Mouse (Mus musculus) embryonic facial prominence, embryonic 10.5 days (tissue): ENCODE data around the gene Shoc2. TPM values are rescaled to one million over a fixed set of nuclear protein-coding genes. Genes with fewer than 3 reads are reported as not detected.

Source experiments
- DNase-seq: peaks from one replicate; pipeline ENCODE4 v3.0.0-alpha.2; 2017; ENCODE audit warnings: low spot score
- H3K27ac ChIP-seq: fragments of 300-500 bp; sonication (generic); replicated peaks from 2 replicates; pipeline ENCODE4 v1.5.1; 2016; ENCODE audit warnings: mild to moderate bottlenecking
- H3K27me3 ChIP-seq: fragments of 300-500 bp; sonication (generic); replicated peaks from 2 replicates; pipeline ENCODE4 v1.6.1; 2016; ENCODE audit warnings: low read depth, mild to moderate bottlenecking; ENCODE audit not compliant: poor library complexity, severe bottlenecking
- H3K36me3 ChIP-seq: fragments of 300-500 bp; sonication (generic); replicated peaks from 2 replicates; pipeline ENCODE4 v1.6.1; 2016; ENCODE audit warnings: mild to moderate bottlenecking, moderate library complexity
- H3K4me1 ChIP-seq: fragments of 300-500 bp; sonication (generic); 2 replicates; pipeline ENCODE4 v1.6.1; 2016
- H3K4me3 ChIP-seq: fragments of 300-500 bp; sonication (generic); 2 replicates; pipeline ENCODE4 v1.5.1; 2016; ENCODE audit warnings: mild to moderate bottlenecking, moderate library complexity
- H3K9me3 ChIP-seq: fragments of 300-500 bp; sonication (generic); 2 replicates; pipeline ENCODE4 v1.6.1; 2016; ENCODE audit warnings: mild to moderate bottlenecking
- WGBS: fragments of 180-500 bp; shearing (Covaris S2); methylation state at CpG from one replicate; pipeline ENCODE4 v1.1.7; 2016; 5-methylcytosine and 5-hydroxymethylcytosine counted together
- polyA plus RNA-seq: library from polyadenylated mRNA; unstranded; fragments of >200 nt; fragmentation: Nextera tagmentation; extraction: Ambion mirVana; gene quantifications from 2 replicates; pipeline ENCODE4 v1.2.1, GENCODE M21; 2016

Gene Shoc2
- polyA plus RNA-seq, result 62.7 and 65.9 TPM in 2 replicates

- peak within 1 kb of the TSS; percentile 98 for H3K27ac ChIP-seq
- peak; percentile 99 for DNase-seq
- H3K9me3 ChIP-seq, result no peaks in the 10 kb centered on the region
- WGBS, result under 1% methylated on average over 62 of the region's 62 CpGs
- peak within 1 kb of the TSS; percentile 92 for H3K4me3 ChIP-seq
- peaks cover 8% of the 10 kb centered on the region for H3K36me3 ChIP-seq
- peaks cover 19% of the 10 kb centered on the region for H3K4me1 ChIP-seq
- no peaks in the 10 kb centered on the region for H3K27me3 ChIP-seq
Measured at GRCm38 (mm10) chr19:53943802-53944785, at the start of gene Shoc2, which contains the start of gene Bbip1. Gene Shoc2 (plus strand): TSS chr19:53944306. Gene Bbip1 (minus strand): TSS chr19:53944627.

- Histone ChIP-seq H3K4me3 (no peak overlapping the region), H3K27me3 (no peaks in the 10 kb centered on the region), H3K4me1 (peaks cover 25% of the 10 kb centered on the region), H3K36me3 (no peaks in the 10 kb centered on the region), H3K9me3 (no peaks in the 10 kb centered on the region), H3K27ac (no peak overlapping the region; the same call in 1 of the 2 replicates)
- no peak for DNase-seq
- WGBS, result 79% methylated on average over 12 of the region's 12 CpGs
Measured at GRCm38 (mm10) chr19:53894538-53895121, 49.5 kb upstream of the Shoc2 start.

- no peak for DNase-seq
- no peaks in the 10 kb centered on the region for H3K9me3 ChIP-seq
- WGBS, result 82% methylated on average over 5 of the region's 5 CpGs
Measured at GRCm38 (mm10) chr19:53898046-53898445, 46.1 kb upstream of the Shoc2 start.

GRCm38 (mm10) chr19:53898498-53898897 lies 45.6 kb upstream of the Shoc2 start:
- Histone ChIP-seq H3K4me3 (no peak overlapping the region), H3K36me3 (no peaks in the 10 kb centered on the region), H3K27me3 (no peaks in the 10 kb centered on the region), H3K9me3 (no peaks in the 10 kb centered on the region), H3K27ac (no peak overlapping the region), H3K4me1 (peaks cover 23% of the 10 kb centered on the region)
- 79% methylated on average over 4 of the region's 4 CpGs for WGBS
- DNase-seq, result no peak

More at GRCm38 (mm10) chr19:53898046-53898445, 46.1 kb upstream of the Shoc2 start:
- Histone ChIP-seq H3K4me1 (peaks cover 25% of the 10 kb centered on the region), H3K27ac (no peak overlapping the region), H3K4me3 (no peak overlapping the region), H3K27me3 (no peaks in the 10 kb centered on the region), H3K36me3 (no peaks in the 10 kb centered on the region)

- H3K27me3 ChIP-seq, result no peaks in the 10 kb centered on the region
- WGBS, result 88% methylated on average over 25 of the region's 25 CpGs
Measured at GRCm38 (mm10) chr19:53898970-53899900, 44.9 kb upstream of the Shoc2 start.

GRCm38 (mm10) chr19:53899941-53900610 lies 44.0 kb upstream of the Shoc2 start:
- H3K4me3 ChIP-seq, result no peak overlapping the region
- no peaks in the 10 kb centered on the region for H3K36me3 ChIP-seq
- no peak for DNase-seq
- H3K9me3 ChIP-seq, result no peaks in the 10 kb centered on the region
- 88% methylated on average over 14 of the region's 14 CpGs for WGBS
- no peaks in the 10 kb centered on the region for H3K27me3 ChIP-seq
- no peak overlapping the region for H3K27ac ChIP-seq
- H3K4me1 ChIP-seq, result peaks cover 27% of the 10 kb centered on the region

More at GRCm38 (mm10) chr19:53898970-53899900, 44.9 kb upstream of the Shoc2 start:
- no peak overlapping the region for H3K27ac ChIP-seq
- no peaks in the 10 kb centered on the region for H3K9me3 ChIP-seq
- no peak overlapping the region for H3K4me3 ChIP-seq
- peaks cover 20% of the 10 kb centered on the region for H3K4me1 ChIP-seq
- H3K36me3 ChIP-seq, result no peaks in the 10 kb centered on the region
- no peak for DNase-seq

GRCm38 (mm10) chr19:53901931-53902738 lies 42.0 kb upstream of the Shoc2 start:
- peak overlapping the region; percentile 95 for H3K27ac ChIP-seq
- no peak for DNase-seq
- H3K27me3 ChIP-seq, result no peaks in the 10 kb centered on the region
- peak overlapping the region; percentile 95 for H3K4me3 ChIP-seq
- 59% methylated on average over 15 of the region's 15 CpGs for WGBS
- H3K36me3 ChIP-seq, result no peaks in the 10 kb centered on the region
- no peaks in the 10 kb centered on the region for H3K9me3 ChIP-seq
- peaks cover 27% of the 10 kb centered on the region for H3K4me1 ChIP-seq

- peak; percentile 99 for DNase-seq
- H3K27me3 ChIP-seq, result no peaks in the 10 kb centered on the region
- no peaks in the 10 kb centered on the region for H3K9me3 ChIP-seq
- under 1% methylated on average over 61 of the region's 61 CpGs for WGBS
- H3K36me3 ChIP-seq, result no peaks in the 10 kb centered on the region
- H3K4me3 ChIP-seq, result peak overlapping the region; percentile 95
- H3K27ac ChIP-seq, result peak overlapping the region; percentile 95
- peaks cover 27% of the 10 kb centered on the region for H3K4me1 ChIP-seq
Measured at GRCm38 (mm10) chr19:53902739-53903487, 41.2 kb upstream of the Shoc2 start.

GRCm38 (mm10) chr19:53903507-53904321 lies 40.4 kb upstream of the Shoc2 start:
- no peaks in the 10 kb centered on the region for H3K9me3 ChIP-seq
- peak; percentile 65 for DNase-seq
- H3K27me3 ChIP-seq, result no peaks in the 10 kb centered on the region
- H3K36me3 ChIP-seq, result no peaks in the 10 kb centered on the region
- peaks cover 27% of the 10 kb centered on the region for H3K4me1 ChIP-seq
- under 1% methylated on average over 83 of the region's 83 CpGs for WGBS
- peak overlapping the region; percentile 95 for H3K4me3 ChIP-seq
- peak overlapping the region; percentile 95 for H3K27ac ChIP-seq
